Mouse (Mus musculus): ENCODE results near the gene Clic5. TPM values are rescaled to one million over a fixed set of nuclear protein-coding genes. Genes with fewer than 3 reads are reported as not detected.
"Not testable (repeated sequence)": the region's sequence is repeated elsewhere in the genome, so short reads cannot be mapped to it uniquely, and the experiment has no call there.

The Clic5 gene
- polyA plus RNA-seq, 1 experiment from 2014 or later = 83.6 TPM

GRCm38 (mm10) chr17:44169676-44170075 is 18.7 kb upstream of the Clic5 start:
- no peak overlapping the region for H3K27ac ChIP-seq (ENCODE audit: low read length)
- H3K36me3 ChIP-seq (ENCODE audit: insufficient read depth, low read length) = no peaks in the 10 kb centered on the region
- no peak overlapping the region for H3K9ac ChIP-seq (replicated peaks; ENCODE audit: low read depth)
- no peak overlapping the region for H3K4me3 ChIP-seq (ENCODE audit: low read depth, low read length)
- H3K4me1 ChIP-seq (ENCODE audit: insufficient read depth, low read depth, low read length) = no peaks in the 10 kb centered on the region
- no peak for TF ChIP-seq CTCF (IDR thresholded peaks at IDR 0.05)
- no peak for TF ChIP-seq EP300 (IDR thresholded peaks at IDR 0.05)
- ATAC-seq (no peak), DNase-seq (ENCODE audit: low spot score) (no peak)
- no peak overlapping the region for H3K4me2 ChIP-seq (replicated peaks; ENCODE audit: low read depth, low read length)
- 85% methylated on average over 4 of the region's 4 CpGs for WGBS
- no peaks in the 10 kb centered on the region for H3K9me3 ChIP-seq (ENCODE audit: low read length)
- no peaks in the 10 kb centered on the region for H3K27me3 ChIP-seq (replicated peaks; ENCODE audit: insufficient read depth, low read length)

- Histone ChIP-seq H3K9me3 (ENCODE audit: low read length) (no peaks in the 10 kb centered on the region), H3K27ac (ENCODE audit: low read length) (no peak overlapping the region), H3K9ac (replicated peaks; ENCODE audit: low read depth) (no peak overlapping the region), H3K4me3 (ENCODE audit: low read depth, low read length) (no peak overlapping the region), H3K4me1 (ENCODE audit: insufficient read depth, low read depth, low read length) (no peaks in the 10 kb centered on the region), H3K36me3 (ENCODE audit: insufficient read depth, low read length) (no peaks in the 10 kb centered on the region), H3K27me3 (replicated peaks; ENCODE audit: insufficient read depth, low read length) (no peaks in the 10 kb centered on the region), H3K4me2 (replicated peaks; ENCODE audit: low read depth, low read length) (no peak overlapping the region)
- no peak for ATAC-seq
- TF ChIP-seq CTCF (IDR thresholded peaks at IDR 0.05) = no peak
- no peak for TF ChIP-seq EP300 (IDR thresholded peaks at IDR 0.05)
- DNase-seq (ENCODE audit: low spot score) = no peak
- 82% methylated on average over 3 of the region's 3 CpGs for WGBS
Measured at GRCm38 (mm10) chr17:44170316-44170715, 18.1 kb upstream of the Clic5 start.

GRCm38 (mm10) chr17:44171930-44172329 is 16.5 kb upstream of the Clic5 start:
- DNase-seq (ENCODE audit: low spot score) (no peak), ATAC-seq (no peak)
- H3K4me2 ChIP-seq (replicated peaks; ENCODE audit: low read depth, low read length) = no peak overlapping the region
- no peak overlapping the region for H3K9ac ChIP-seq (replicated peaks; ENCODE audit: low read depth)
- H3K9me3 ChIP-seq (ENCODE audit: low read length) = no peaks in the 10 kb centered on the region
- TF ChIP-seq EP300 (IDR thresholded peaks at IDR 0.05) (no peak), CTCF (IDR thresholded peaks at IDR 0.05) (peak; percentile 39; the same call in 1 of the 2 replicates)
- no peak overlapping the region for H3K27ac ChIP-seq (ENCODE audit: low read length)
- no peak overlapping the region for H3K4me3 ChIP-seq (ENCODE audit: low read depth, low read length)
- WGBS = 44% methylated on average over 3 of the region's 3 CpGs
- H3K36me3 ChIP-seq (ENCODE audit: insufficient read depth, low read length) = no peaks in the 10 kb centered on the region
- no peaks in the 10 kb centered on the region for H3K27me3 ChIP-seq (replicated peaks; ENCODE audit: insufficient read depth, low read length)
- H3K4me1 ChIP-seq (ENCODE audit: insufficient read depth, low read depth, low read length) = no peaks in the 10 kb centered on the region

- ATAC-seq (no peak), DNase-seq (ENCODE audit: low spot score) (no peak)
- no peak overlapping the region for H3K4me2 ChIP-seq (replicated peaks; ENCODE audit: low read depth, low read length)
- no peaks in the 10 kb centered on the region for H3K27me3 ChIP-seq (replicated peaks; ENCODE audit: insufficient read depth, low read length)
- H3K4me1 ChIP-seq (ENCODE audit: insufficient read depth, low read depth, low read length) = no peaks in the 10 kb centered on the region
- TF ChIP-seq CTCF (IDR thresholded peaks at IDR 0.05) (no peak), EP300 (IDR thresholded peaks at IDR 0.05) (no peak)
- H3K27ac ChIP-seq (ENCODE audit: low read length) = no peak overlapping the region
- no peaks in the 10 kb centered on the region for H3K36me3 ChIP-seq (ENCODE audit: insufficient read depth, low read length)
- no peaks in the 10 kb centered on the region for H3K9me3 ChIP-seq (ENCODE audit: low read length)
- no peak overlapping the region for H3K9ac ChIP-seq (replicated peaks; ENCODE audit: low read depth)
- WGBS = 48% methylated on average over 2 of the region's 2 CpGs
- no peak overlapping the region for H3K4me3 ChIP-seq (ENCODE audit: low read depth, low read length)
Measured at GRCm38 (mm10) chr17:44173341-44173740, 15.0 kb upstream of the Clic5 start.

- Histone ChIP-seq H3K36me3 (ENCODE audit: insufficient read depth, low read length) (no peaks in the 10 kb centered on the region), H3K4me1 (ENCODE audit: insufficient read depth, low read depth, low read length) (no peaks in the 10 kb centered on the region), H3K4me3 (ENCODE audit: low read depth, low read length) (no peak overlapping the region), H3K9me3 (ENCODE audit: low read length) (no peaks in the 10 kb centered on the region), H3K27me3 (replicated peaks; ENCODE audit: insufficient read depth, low read length) (no peaks in the 10 kb centered on the region), H3K9ac (replicated peaks; ENCODE audit: low read depth) (no peak overlapping the region), H3K27ac (ENCODE audit: low read length) (no peak overlapping the region), H3K4me2 (replicated peaks; ENCODE audit: low read depth, low read length) (no peak overlapping the region)
- DNase-seq (ENCODE audit: low spot score) (no peak), ATAC-seq (no peak)
- WGBS = 68% methylated on average over 3 of the region's 3 CpGs
- TF ChIP-seq EP300 (IDR thresholded peaks at IDR 0.05) = no peak
- no peak for TF ChIP-seq CTCF (IDR thresholded peaks at IDR 0.05)
Measured at GRCm38 (mm10) chr17:44177291-44177690, 11.1 kb upstream of the Clic5 start.

- Histone ChIP-seq H3K9ac (replicated peaks; ENCODE audit: low read depth) (no peak overlapping the region), H3K36me3 (ENCODE audit: insufficient read depth, low read length) (no peaks in the 10 kb centered on the region), H3K4me2 (replicated peaks; ENCODE audit: low read depth, low read length) (no peak overlapping the region), H3K27me3 (replicated peaks; ENCODE audit: insufficient read depth, low read length) (no peaks in the 10 kb centered on the region), H3K4me1 (ENCODE audit: insufficient read depth, low read depth, low read length) (no peaks in the 10 kb centered on the region), H3K4me3 (ENCODE audit: low read depth, low read length) (no peak overlapping the region), H3K9me3 (ENCODE audit: low read length) (no peaks in the 10 kb centered on the region), H3K27ac (ENCODE audit: low read length) (no peak overlapping the region)
- peak; percentile 36 for DNase-seq (ENCODE audit: low spot score)
- WGBS = 51% methylated on average over 8 of the region's 8 CpGs
- TF ChIP-seq CTCF (IDR thresholded peaks at IDR 0.05) (no peak), EP300 (IDR thresholded peaks at IDR 0.05) (no peak)
- peak; percentile 85 for ATAC-seq
Measured at GRCm38 (mm10) chr17:44181346-44181745, 7.0 kb upstream of the Clic5 start.

GRCm38 (mm10) chr17:44186871-44187270 is 1.5 kb upstream of the Clic5 start:
- TF ChIP-seq EP300 (IDR thresholded peaks at IDR 0.05) = no peak
- no peak for TF ChIP-seq CTCF (IDR thresholded peaks at IDR 0.05)
- ATAC-seq = no peak

GRCm38 (mm10) chr17:44187537-44187936 is 847 bp upstream of the Clic5 start:
- H3K9ac ChIP-seq (replicated peaks; ENCODE audit: low read depth); ATAC-seq; H3K4me1 ChIP-seq (ENCODE audit: insufficient read depth, low read depth, low read length); H3K9me3 ChIP-seq (ENCODE audit: low read length); H3K27me3 ChIP-seq (replicated peaks; ENCODE audit: insufficient read depth, low read length); H3K36me3 ChIP-seq (ENCODE audit: insufficient read depth, low read length): not testable (repeated sequence)
- Histone ChIP-seq H3K4me3 (ENCODE audit: low read depth, low read length) (peak overlapping the region; percentile 62; the same call in 1 of the 2 replicates), H3K4me2 (replicated peaks; ENCODE audit: low read depth, low read length) (0 out of 2 replicates have a peak overlapping the region, but pooled peaks have one; percentile 72), H3K27ac (ENCODE audit: low read length) (0 out of 2 replicates have a peak overlapping the region, but pooled peaks have one; percentile 88)
- peak; percentile 32 for DNase-seq (ENCODE audit: low spot score)

More at GRCm38 (mm10) chr17:44186871-44187270, 1.5 kb upstream of the Clic5 start:
- Histone ChIP-seq H3K4me2 (replicated peaks; ENCODE audit: low read depth, low read length) (no peak overlapping the region), H3K9me3 (ENCODE audit: low read length) (no peaks in the 10 kb centered on the region), H3K27ac (ENCODE audit: low read length) (no peak overlapping the region), H3K4me1 (ENCODE audit: insufficient read depth, low read depth, low read length) (no peaks in the 10 kb centered on the region), H3K36me3 (ENCODE audit: insufficient read depth, low read length) (no peaks in the 10 kb centered on the region), H3K4me3 (ENCODE audit: low read depth, low read length) (no peak overlapping the region), H3K9ac (replicated peaks; ENCODE audit: low read depth) (no peak overlapping the region), H3K27me3 (replicated peaks; ENCODE audit: insufficient read depth, low read length) (no peaks in the 10 kb centered on the region)
- WGBS = 67% methylated on average over 3 of the region's 3 CpGs
- no peak for DNase-seq (ENCODE audit: low spot score)

Measured in lung, postnatal 0 days (tissue).